Mouse (Mus musculus) CD4-positive, CD25-positive, alpha-beta regulatory T cell, adult 4 months (primary cell): Measurements from ENCODE around the gene Nop16. TPM values are rescaled to one million over a fixed set of nuclear protein-coding genes. Genes with fewer than 3 reads are reported as not detected.

ENCODE experiments used
- ATAC-seq: one replicate; pipeline ENCODE4 v1.8.0; 2017
- polyA plus RNA-seq, 2 experiments: library from polyadenylated mRNA; unstranded; fragments of 100-300 nt; shearing (Covaris generic); gene quantifications; one replicate each; pipeline ENCODE4 v1.2.1; 2017

Gene Nop16
- polyA plus RNA-seq, 2 experiments from 2014 or later: 59.5 to 64.6 TPM

DNA sequence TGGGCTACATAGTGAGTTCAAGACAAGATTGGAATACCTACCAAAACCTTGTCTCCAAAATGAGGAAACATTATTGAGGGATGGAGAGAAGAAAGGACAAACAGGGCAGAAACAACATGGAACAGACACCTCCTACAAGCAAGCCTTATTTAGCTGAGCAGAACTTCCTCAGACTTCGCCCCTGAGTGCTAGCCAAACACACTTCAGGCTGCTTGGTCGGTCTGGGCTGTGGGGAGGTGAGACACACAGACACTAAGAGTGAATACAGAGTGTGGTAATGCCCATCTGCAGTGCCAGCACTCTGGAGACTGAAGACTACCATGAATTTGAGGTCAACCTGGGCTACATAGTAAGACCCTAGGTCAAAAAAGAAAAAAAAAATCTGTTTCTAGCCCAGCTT is 30.2 kb downstream of the Nop16 start:
- ATAC-seq: no peak

DNA sequence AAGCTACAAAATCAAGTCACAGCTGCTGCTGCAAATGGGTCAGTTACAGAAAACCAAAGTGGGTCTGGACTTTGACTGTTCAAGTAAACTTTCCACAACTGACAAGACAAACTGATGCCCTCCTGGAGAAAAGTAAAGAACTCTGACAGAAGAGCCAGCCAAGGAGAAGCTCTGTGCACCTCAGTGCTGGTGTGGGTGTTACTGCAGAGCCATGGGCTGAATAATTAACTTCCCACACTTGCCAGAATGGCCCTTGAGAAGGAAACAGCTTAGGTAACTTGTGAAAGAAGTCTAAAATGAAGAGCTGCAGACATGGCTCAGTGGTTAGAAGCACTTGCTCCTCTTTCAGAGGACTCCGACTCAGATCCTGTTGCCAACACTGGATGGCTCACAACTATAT is 32.2 kb downstream of the Nop16 start:
- ATAC-seq: no peak

DNA sequence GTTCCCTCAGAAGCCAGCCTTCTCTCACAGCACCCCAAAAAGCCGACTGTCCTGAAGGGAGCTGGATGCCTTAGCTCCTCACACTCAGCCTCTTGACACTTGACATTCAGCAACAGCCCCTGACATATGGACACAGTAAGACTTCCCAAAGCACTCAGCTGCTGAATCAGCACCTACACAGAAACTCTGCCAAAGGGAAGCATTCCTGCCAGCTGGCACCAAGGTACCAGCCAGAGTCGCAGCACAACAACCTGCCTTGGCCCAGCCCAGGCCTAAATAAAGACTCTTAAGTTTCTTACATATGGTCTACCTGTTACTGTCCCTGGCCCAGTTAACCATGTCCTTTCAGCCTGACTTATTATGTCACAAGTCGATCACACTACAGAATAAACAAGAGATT is 33.1 kb downstream of the Nop16 start:
- ATAC-seq: no peak

DNA sequence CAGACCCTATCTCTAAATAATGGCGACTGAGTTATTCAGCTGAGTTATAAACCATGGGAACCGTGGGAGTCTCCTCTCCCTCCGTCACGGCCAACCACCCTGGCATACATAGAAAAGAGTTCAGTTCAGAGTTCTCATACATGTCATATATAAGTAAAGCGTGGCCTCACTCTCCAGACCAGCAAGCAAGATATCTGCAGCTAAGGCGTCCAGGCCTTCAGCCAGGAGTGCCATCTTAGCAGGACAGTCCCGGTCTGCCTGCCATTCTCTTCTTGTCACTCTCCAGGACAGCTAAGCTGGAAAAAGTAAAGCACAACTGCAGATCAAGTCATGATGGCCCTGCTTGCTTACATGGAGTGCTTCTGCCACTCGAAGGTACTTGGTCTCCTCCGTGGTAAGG is 33.7 kb downstream of the Nop16 start:
- no peak for ATAC-seq

DNA sequence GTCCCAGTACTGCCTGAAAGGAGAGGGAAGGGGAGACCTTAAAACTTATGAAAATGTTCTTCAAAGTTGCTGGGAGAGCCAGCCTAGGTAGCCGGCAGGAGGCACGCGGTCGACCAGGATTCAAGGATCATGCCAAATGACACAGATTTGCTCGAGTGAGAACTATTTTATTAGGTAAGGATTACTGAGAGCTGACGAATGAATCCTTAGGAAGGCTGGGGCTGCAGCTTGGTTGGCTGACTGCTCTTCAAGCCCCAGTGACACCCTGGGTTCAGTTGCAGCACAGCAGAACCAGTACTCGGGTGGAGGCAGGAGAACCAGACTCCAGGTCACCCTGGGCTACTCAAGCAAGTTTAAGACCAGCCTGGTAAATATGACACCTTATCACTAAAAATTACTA is 41.9 kb downstream of the Nop16 start:
- ATAC-seq: no peak

Other genes with a start within 250 kb of the Nop16 start
- gene Cplx2, start 218.7 kb downstream of the Nop16 start, polyA plus RNA-seq: not detected
- 10 to 100 TPM; 23.8 to 34.9 TPM for gene Thoc3, start 121.2 kb downstream of the Nop16 start, polyA plus RNA-seq
- 10 to 100 TPM; 13.2 to 13.9 TPM for gene Simc1, start 86.3 kb downstream of the Nop16 start, polyA plus RNA-seq
- 100 to 1,000 TPM in 1 of 2 experiments, 10 to 100 TPM in 1; 67.3 to 104 TPM for gene 4833439L19Rik, start 24.7 kb downstream of the Nop16 start, polyA plus RNA-seq
- gene Arl10, start 15.1 kb downstream of the Nop16 start, polyA plus RNA-seq: 1 to 10 TPM; 3.8 to 5.0 TPM
- 100 to 1,000 TPM in 1 of 2 experiments, 10 to 100 TPM in 1; 98.7 to 110 TPM for gene Higd2a, start 117 bp upstream of the Nop16 start, polyA plus RNA-seq
- gene Cltb, start 21.3 kb upstream of the Nop16 start, polyA plus RNA-seq: 10 to 100 TPM; 15.6 to 16.2 TPM
- gene Faf2, start 31.7 kb upstream of the Nop16 start, polyA plus RNA-seq: 100 to 1,000 TPM in 1 of 2 experiments, 10 to 100 TPM in 1; 86.1 to 109 TPM
- gene Rnf44, start 103.8 kb upstream of the Nop16 start, polyA plus RNA-seq: 10 to 100 TPM; 25.5 to 30.0 TPM
- not detected for gene Cdhr2, start 111.4 kb upstream of the Nop16 start, polyA plus RNA-seq
- not detected for gene Gprin1, start 159.8 kb upstream of the Nop16 start, polyA plus RNA-seq
- gene Sncb, start 176.5 kb upstream of the Nop16 start, polyA plus RNA-seq: 1 to 10 TPM in 1 of 2 experiments, under 1 TPM in 1; 0.30 to 1.1 TPM
- not detected for gene Eif4e1b, start 193.9 kb upstream of the Nop16 start, polyA plus RNA-seq
- 1 to 10 TPM; 2.1 to 2.7 TPM for gene Tspan17, start 199.3 kb upstream of the Nop16 start, polyA plus RNA-seq